Mouse (Mus musculus): ENCODE measurements around the gene Maz.

- TF ChIP-seq CTCF (IDR thresholded peaks at IDR 0.05; ENCODE audit: low read depth), result no peak
- TF ChIP-seq EP300 (IDR thresholded peaks at IDR 0.05; ENCODE audit: low read depth), result no peak
Measured at GRCm38 (mm10) chr7:127014320-127014719, 12.5 kb downstream of the Maz start, which contains the start of gene Mvp.

Data from heart, postnatal 0 days (tissue).